Mouse (Mus musculus): ENCODE measurements around the gene Tmem210. TPM values are rescaled to one million over a fixed set of nuclear protein-coding genes. Genes with fewer than 3 reads are reported as not detected.

Gene Tmem210
- polyA plus RNA-seq, 1 experiment, result 870 TPM

DNA sequence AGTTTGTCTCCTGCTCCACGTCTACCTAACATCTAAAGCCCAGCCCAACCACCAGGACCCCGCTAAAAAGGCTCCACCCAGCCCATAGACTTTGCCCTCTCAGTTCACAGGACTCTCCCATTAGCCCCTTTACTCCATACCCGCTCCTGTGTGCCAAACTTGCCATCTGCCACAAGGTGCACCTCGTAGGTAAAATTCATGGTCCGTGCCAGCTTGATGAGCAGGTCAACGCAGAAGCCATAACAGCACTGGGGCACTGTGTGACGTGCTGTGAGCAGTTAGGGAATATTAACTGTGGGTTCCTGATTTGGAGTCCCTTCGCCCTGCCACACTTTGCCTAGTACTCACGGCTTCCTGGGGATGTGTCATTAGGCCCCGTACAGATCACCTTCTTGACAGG lies 10.1 kb downstream of the Tmem210 start:
- H3K4me3 ChIP-seq (ENCODE audit: control insufficient read depth, low read depth, low read length), result no peak overlapping the region
- TF ChIP-seq CTCF (IDR thresholded peaks at IDR 0.05; ENCODE audit: control insufficient read depth, insufficient read depth, insufficient replicate concordance, low read depth, low read length), result no peak
- no peak for TF ChIP-seq POLR2A (IDR thresholded peaks at IDR 0.05; ENCODE audit: control insufficient read depth, low read depth, low read length)
- no peaks in the 10 kb centered on the region for H3K36me3 ChIP-seq (ENCODE audit: control insufficient read depth, insufficient read depth, low read length)
- H3K27ac ChIP-seq (ENCODE audit: control insufficient read depth, insufficient read depth, low read depth, low read length), result no peak overlapping the region
- H3K27me3 ChIP-seq (ENCODE audit: control insufficient read depth, insufficient read depth, low read length), result no peaks in the 10 kb centered on the region
- H3K4me1 ChIP-seq (ENCODE audit: control insufficient read depth, insufficient read depth, low read length), result no peaks in the 10 kb centered on the region

DNA sequence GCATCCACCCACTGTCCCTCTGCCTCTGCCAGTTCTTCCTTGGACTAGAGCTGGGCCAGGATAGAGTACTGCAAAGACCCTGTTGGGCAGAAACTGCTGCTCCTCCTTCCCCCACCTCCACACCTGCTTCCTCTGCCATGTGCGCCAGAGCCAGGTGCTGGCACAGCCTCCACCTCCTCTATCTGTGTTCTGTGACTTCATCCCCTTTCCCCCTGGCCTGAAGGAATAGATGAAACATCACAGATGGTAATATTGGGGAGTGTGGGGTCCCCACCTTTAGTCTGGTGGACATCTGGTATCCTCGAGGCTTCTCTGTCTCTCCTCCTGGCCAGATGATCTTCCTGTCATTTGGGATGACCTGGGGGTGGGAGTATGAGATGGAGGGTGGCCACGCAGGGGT lies 15.5 kb downstream of the Tmem210 start:
- TF ChIP-seq POLR2A (IDR thresholded peaks at IDR 0.05; ENCODE audit: control insufficient read depth, low read depth, low read length) (no peak), CTCF (IDR thresholded peaks at IDR 0.05; ENCODE audit: control insufficient read depth, insufficient read depth, insufficient replicate concordance, low read depth, low read length) (no peak)
- Histone ChIP-seq H3K4me3 (ENCODE audit: control insufficient read depth, low read depth, low read length) (no peak overlapping the region), H3K27me3 (ENCODE audit: control insufficient read depth, insufficient read depth, low read length) (no peaks in the 10 kb centered on the region)

DNA sequence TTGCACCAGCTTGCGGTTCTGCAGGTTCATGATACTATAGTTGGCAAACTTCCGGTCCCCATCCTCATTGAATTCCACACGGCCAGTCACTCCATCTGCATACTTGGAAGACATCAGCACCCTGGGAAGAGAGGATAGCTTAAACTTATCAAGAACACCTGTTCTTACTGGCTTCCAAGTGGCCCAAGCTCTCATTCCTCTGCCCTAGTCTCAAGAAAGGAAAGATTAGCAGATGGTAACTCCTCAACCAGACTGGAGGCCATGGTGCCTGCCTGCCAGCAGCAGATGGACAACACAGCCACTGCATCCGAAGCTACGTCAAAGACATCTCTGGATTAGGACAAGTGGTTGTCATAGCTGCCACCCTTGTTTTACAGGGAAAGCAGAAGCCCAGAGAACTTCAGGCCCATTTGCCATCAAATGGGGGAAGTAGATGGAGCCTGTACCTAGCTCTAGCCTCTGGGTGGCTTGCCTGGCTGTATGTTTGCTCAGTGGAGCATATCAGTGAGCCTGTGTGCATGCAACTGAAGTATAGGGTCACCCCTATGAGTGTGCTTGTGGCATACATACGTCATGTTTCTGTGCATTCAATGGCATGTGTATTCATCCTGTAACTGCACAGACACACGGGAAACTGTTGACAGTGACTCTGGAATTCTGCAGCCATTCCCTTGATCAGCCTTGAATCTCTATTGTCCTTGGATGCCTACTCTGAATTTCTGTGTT lies 16.1 kb downstream of the Tmem210 start:
- Histone ChIP-seq H3K4me3 (ENCODE audit: control insufficient read depth, low read depth, low read length) (no peak overlapping the region), H3K4me1 (ENCODE audit: control insufficient read depth, insufficient read depth, low read length) (peaks cover 6% of the 10 kb centered on the region), H3K36me3 (ENCODE audit: control insufficient read depth, insufficient read depth, low read length) (no peaks in the 10 kb centered on the region), H3K27ac (ENCODE audit: control insufficient read depth, insufficient read depth, low read depth, low read length) (no peak overlapping the region), H3K27me3 (ENCODE audit: control insufficient read depth, insufficient read depth, low read length) (no peaks in the 10 kb centered on the region)
- TF ChIP-seq POLR2A (IDR thresholded peaks at IDR 0.05; ENCODE audit: control insufficient read depth, low read depth, low read length), result no peak
- TF ChIP-seq CTCF (IDR thresholded peaks at IDR 0.05; ENCODE audit: control insufficient read depth, insufficient read depth, insufficient replicate concordance, low read depth, low read length), result no peak

More for the DNA sequence above, 15.5 kb downstream of the Tmem210 start:
- Histone ChIP-seq H3K27ac (ENCODE audit: control insufficient read depth, insufficient read depth, low read depth, low read length) (no peak overlapping the region), H3K4me1 (ENCODE audit: control insufficient read depth, insufficient read depth, low read length) (peaks cover 6% of the 10 kb centered on the region), H3K36me3 (ENCODE audit: control insufficient read depth, insufficient read depth, low read length) (no peaks in the 10 kb centered on the region)

DNA sequence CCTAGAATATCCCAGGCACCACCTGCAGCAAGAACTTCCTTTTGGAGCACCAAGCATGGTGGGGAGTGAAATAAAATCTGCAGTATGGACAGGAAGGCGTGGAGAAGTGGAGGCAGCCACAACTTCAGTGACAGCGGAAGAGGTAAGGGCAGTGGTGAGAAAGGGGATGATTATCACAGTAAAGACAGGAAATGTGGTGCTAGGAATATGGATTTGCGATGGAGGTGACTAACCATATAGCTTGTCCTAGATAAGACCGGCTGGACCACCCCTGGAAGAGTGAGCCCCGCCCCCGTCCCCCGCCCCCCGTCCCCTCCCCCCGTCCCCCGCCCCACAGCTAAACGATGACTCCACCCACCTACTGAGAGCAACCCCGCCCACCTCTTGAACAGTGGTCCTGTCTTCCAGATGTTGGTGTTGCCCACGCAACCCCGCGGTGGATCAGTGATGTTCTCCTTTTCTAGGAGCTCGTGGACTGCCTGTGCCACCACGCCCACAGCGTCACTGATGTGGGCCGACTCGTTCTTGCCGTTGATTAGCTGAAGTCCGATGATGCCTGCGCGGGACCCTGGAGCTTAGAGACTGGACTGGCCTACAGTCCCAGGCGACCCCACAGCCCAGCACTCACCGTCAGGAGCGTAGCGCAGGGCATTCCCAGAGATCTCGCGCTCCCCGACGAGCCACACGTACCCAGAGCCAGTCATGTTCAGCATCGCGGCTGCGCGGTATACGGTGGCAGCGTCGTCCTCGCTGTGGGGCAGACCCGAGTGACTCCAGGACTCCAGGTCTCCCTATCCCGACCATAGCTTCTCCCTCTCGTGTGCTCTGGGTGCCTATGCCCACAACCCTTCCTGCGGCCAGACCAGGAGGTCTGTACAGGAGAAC lies 17.0 kb downstream of the Tmem210 start:
- H3K27ac ChIP-seq (ENCODE audit: control insufficient read depth, insufficient read depth, low read depth, low read length), result no peak overlapping the region
- peak overlapping the region; percentile 25 for H3K4me3 ChIP-seq (ENCODE audit: control insufficient read depth, low read depth, low read length)
- no peaks in the 10 kb centered on the region for H3K27me3 ChIP-seq (ENCODE audit: control insufficient read depth, insufficient read depth, low read length)
- TF ChIP-seq POLR2A (IDR thresholded peaks at IDR 0.05; ENCODE audit: control insufficient read depth, low read depth, low read length), result no peak
- TF ChIP-seq CTCF (IDR thresholded peaks at IDR 0.05; ENCODE audit: control insufficient read depth, insufficient read depth, insufficient replicate concordance, low read depth, low read length), result no peak
- H3K4me1 ChIP-seq (ENCODE audit: control insufficient read depth, insufficient read depth, low read length), result peaks cover 6% of the 10 kb centered on the region
- H3K36me3 ChIP-seq (ENCODE audit: control insufficient read depth, insufficient read depth, low read length), result no peaks in the 10 kb centered on the region

DNA sequence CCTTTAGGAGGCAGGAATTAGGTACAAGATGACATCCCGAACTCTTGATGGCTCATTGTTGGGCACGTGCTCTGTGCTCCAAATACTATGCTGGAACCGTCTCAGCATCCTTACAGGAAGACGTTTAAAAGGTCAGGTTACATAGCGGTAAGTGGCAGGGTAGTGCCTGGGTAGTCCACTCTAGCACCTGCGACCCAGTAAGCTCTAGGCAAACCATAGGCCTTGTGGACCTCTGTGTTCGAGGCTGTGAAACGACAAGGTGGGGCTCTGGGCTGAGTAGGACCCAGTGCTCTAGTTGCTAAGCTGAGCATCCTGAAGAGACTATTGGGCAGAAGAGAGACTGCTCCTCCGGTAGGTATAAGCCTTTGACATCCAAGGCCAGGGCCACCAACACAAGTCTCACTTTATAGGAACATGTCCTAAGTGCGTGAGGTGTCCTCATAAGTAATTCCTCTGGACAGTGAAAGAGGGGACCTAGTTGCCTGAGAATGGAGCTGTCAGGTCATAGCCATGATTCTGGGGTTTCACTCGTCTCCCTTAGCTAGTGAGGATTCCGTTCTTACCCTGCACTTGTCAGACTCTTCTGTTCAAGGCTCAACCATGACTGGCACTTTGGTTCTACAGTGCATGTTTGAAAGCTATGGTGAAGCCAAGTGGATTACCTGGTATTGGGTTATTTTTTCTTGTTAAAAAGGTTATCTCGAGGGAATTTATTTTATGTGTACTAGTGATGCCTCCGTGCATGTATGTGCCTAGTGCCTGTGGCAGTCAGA lies 17.8 kb downstream of the Tmem210 start:
- no peak for TF ChIP-seq POLR2A (IDR thresholded peaks at IDR 0.05; ENCODE audit: control insufficient read depth, low read depth, low read length)
- TF ChIP-seq CTCF (IDR thresholded peaks at IDR 0.05; ENCODE audit: control insufficient read depth, insufficient read depth, insufficient replicate concordance, low read depth, low read length), result no peak
- Histone ChIP-seq H3K4me1 (ENCODE audit: control insufficient read depth, insufficient read depth, low read length) (peaks cover 6% of the 10 kb centered on the region), H3K27ac (ENCODE audit: control insufficient read depth, insufficient read depth, low read depth, low read length) (no peak overlapping the region), H3K36me3 (ENCODE audit: control insufficient read depth, insufficient read depth, low read length) (no peaks in the 10 kb centered on the region), H3K4me3 (ENCODE audit: control insufficient read depth, low read depth, low read length) (no peak overlapping the region; the same call in 1 of the 2 replicates), H3K27me3 (ENCODE audit: control insufficient read depth, insufficient read depth, low read length) (no peaks in the 10 kb centered on the region; the same call in 1 of the 2 replicates)

DNA sequence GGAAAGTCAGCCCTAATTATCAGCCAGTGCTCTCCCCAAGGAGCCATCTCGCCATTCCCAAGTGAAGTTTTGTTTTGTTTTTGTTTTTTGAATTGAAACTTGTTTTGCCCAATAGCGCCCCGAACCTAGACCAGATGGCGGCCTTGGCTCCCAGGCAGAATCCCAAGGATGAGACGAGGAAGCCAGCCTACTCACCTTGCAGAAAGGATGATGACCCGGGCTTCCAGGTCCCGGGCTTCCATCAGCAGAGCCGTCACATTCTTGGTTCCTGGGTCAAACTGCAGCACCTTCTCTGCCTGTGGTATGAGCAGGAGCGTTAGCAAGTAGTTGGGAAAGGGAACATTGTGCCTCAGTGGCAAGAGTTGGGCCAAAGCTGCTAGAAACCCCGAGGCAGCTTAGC lies 22.2 kb downstream of the Tmem210 start:
- Histone ChIP-seq H3K4me3 (ENCODE audit: control insufficient read depth, low read depth, low read length) (no peak overlapping the region), H3K27me3 (ENCODE audit: control insufficient read depth, insufficient read depth, low read length) (no peaks in the 10 kb centered on the region; the same call in 1 of the 2 replicates)

More for the DNA sequence above, 22.2 kb downstream of the Tmem210 start:
- H3K36me3 ChIP-seq (ENCODE audit: control insufficient read depth, insufficient read depth, low read length), result no peaks in the 10 kb centered on the region
- TF ChIP-seq POLR2A (IDR thresholded peaks at IDR 0.05; ENCODE audit: control insufficient read depth, low read depth, low read length) (no peak), CTCF (IDR thresholded peaks at IDR 0.05; ENCODE audit: control insufficient read depth, insufficient read depth, insufficient replicate concordance, low read depth, low read length) (no peak)
- peaks cover 6% of the 10 kb centered on the region for H3K4me1 ChIP-seq (ENCODE audit: control insufficient read depth, insufficient read depth, low read length)
- no peak overlapping the region for H3K27ac ChIP-seq (ENCODE audit: control insufficient read depth, insufficient read depth, low read depth, low read length)

All from testis, adult 2 months (tissue).